Mouse (Mus musculus) adrenal gland, adult 2 months (tissue): ENCODE data around the gene Zfp398. TPM values are rescaled to one million over a fixed set of nuclear protein-coding genes. Genes with fewer than 3 reads are reported as not detected.

Source experiments
- DNase-seq: peaks from one replicate; pipeline ENCODE4 v3.0.0; 2021
- long read RNA-seq: library from polyadenylated mRNA; stranded (forward); transcript quantifications from one replicate; pipeline ENCODE4 v2.0.0, GENCODE M21; 2021
- polyA plus RNA-seq: library from polyadenylated mRNA; depleted of rRNA; stranded (reverse); fragments of >200 nt; gene quantifications from 2 replicates; pipeline ENCODE4 v1.2.3, GENCODE M21; 2012; rRNA removed
- total RNA-seq, 2 experiments: library from RNA; stranded (reverse); gene quantifications; 2 replicates each; pipeline ENCODE4 v1.2.3; 2021

Zfp398 gene
- total RNA-seq, result 10 to 100 TPM; 10.5 to 12.1 TPM
- polyA plus RNA-seq, result 11.7 and 13.4 TPM in 2 replicates
- long read RNA-seq, partial matches to known transcripts, result 0 of 2 reads
- long read RNA-seq, other reads (novel, unspliced or antisense), result 1 of 2 reads

- peak; percentile 97 for DNase-seq
These were observed at the start of gene Zfp398 for GRCm38 (mm10) chr6:47835482-47835983. Zfp398 (plus strand) TSS chr6:47835661.

DNA sequence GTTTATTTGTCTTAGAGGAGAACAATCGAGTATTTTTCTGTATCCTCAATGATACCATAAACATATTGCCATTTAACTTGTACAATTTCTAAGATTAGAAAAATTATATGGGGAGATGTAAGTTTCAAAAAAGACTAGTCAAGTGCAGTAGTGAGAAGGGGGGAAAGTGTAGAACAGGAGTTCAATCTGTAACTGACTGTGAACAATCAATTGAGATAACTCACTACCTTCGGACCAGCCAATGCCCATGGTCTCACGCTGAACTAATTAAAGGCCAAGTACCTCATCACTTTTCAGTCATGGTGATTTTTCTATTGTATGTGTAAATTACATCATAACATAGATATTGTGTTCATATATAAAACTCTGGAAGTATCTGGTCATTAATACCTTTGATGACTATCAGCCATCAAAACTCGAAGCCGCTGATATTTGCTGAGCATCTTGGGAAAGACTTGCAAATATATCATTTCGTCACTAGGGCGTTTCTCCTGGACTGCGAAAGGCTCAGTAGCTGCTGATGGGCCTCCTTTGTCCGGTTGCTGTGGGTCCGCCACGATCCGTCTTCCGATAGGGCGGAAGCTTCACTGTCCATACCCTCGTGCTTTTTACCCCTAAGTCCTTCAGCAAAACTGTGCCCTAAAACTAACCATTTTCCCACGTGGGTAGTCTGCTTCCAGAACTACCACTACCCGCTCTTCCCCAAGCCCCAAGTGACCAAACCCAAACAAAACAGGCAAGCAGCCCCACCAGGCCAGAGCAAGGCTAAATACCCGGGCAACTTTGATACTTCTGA is 47.3 kb upstream of the Zfp398 start:
- DNase-seq, result peak; percentile 88

DNA sequence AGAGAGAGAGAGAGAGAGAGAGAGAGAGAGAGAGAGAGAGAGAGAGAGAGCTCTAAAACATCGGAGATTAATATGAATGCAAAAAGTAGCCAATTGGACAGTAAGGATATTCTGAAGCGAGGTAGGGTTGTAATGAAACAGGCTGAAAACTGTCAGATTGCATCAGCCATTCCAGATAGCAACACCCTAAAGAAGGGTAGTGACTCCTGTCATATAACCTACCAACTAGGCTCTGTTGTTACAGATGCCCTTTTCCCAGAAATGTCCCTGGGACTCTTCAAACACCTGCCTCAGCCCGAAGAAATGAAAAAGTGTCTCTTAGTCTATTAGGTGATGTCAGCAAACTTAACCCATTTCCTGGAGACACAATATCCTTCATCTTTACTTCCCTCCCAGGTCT is 46.6 kb upstream of the Zfp398 start:
- DNase-seq, result no peak

GRCm38 (mm10) chr6:47790745-47791144 is 44.7 kb upstream of the Zfp398 start:
- peak; percentile 74 for DNase-seq

DNA sequence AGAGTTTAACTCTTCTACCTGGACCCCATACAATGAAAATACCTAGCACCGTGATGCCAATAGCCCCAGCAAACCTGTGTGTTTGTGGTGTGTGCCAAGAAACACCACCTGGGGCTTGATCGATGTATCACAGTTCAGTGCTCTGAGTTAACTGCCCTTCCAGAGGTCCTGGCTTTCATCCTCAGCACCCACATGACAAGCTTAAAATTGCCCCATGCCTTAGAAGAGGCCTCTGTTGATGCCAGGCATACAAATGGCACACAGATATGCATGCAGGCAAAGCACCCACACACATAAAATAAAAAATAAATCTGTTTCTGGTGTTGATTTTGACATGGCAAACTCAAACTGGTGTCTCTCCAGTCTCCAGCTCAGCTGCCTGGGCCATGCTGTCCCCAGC is 42.9 kb upstream of the Zfp398 start:
- DNase-seq, result no peak

DNA sequence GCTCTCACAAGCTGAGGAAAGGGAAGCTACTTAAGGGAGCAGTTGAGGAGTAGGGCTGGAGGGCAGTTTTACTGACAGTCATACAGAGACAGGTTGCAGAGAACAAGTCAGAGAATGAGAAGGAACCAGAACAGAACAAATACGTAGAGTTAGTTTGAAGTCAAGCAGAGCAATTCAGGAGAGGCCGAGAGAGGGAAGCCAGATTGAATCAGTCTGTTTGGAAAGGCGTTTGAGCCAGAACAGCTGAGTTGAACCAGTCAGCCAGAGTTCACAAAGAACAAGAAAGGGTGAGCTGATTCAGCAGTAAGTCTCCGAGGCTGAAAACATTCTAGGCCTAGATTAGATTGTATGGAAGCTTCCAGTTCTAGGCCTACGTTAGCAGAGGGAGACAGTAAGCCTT is 42.2 kb upstream of the Zfp398 start:
- no peak for DNase-seq

DNA sequence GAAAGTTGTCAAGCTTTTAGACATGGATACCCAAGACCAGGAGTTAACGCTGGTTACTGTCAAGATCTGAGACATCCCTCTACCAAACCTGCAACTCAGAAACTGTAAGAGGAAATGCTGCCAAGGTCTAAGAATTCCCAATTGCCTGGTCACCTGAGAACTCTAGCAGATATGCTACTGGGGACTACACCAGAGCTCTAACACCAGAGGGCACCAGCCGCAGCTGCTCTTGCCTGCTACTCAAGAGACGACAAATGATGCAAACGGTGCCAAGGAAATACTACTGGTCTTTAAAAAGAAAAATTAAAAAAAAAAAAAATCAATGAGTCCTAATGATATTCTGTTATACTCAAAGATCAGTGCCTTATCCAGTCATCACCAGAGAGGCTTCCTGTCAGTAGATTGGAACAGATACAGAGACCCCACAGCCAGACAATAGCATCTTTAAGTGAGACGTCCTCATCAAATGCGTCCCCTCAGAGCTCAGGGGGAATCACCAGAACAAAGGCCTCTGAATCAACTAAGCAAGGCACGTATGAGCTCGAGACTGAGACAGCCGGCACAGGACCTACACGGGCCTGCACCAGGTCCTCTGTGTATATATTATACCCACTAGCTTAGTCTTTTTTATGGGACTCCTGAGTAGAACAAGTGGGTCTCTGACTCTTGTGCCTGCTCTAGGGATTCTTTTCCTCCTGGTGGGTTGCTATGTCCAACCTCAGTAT is 41.2 kb upstream of the Zfp398 start:
- DNase-seq, result peak; percentile 38

DNA sequence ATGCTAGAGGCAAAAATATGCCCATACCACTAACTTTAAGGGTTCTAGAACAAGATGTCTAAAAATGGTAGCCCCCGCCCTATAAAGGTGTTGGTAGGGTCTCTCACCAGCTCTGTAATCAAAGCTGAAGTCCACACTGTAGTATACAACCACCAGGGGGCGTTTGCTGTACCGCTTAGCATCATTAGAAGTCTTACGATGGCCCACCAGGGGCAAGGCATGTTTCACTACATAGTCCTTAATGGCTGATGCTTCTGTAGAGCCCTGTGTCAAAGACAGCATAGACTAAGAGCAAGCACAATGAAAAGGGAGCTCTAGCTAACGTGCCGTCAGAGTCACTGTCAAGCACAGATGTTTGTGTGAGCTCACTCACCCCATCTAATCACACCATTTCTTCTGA is 36.4 kb upstream of the Zfp398 start:
- DNase-seq, result peak; percentile 47

GRCm38 (mm10) chr6:47805520-47805919 is 29.9 kb upstream of the Zfp398 start:
- DNase-seq, result no peak

DNA sequence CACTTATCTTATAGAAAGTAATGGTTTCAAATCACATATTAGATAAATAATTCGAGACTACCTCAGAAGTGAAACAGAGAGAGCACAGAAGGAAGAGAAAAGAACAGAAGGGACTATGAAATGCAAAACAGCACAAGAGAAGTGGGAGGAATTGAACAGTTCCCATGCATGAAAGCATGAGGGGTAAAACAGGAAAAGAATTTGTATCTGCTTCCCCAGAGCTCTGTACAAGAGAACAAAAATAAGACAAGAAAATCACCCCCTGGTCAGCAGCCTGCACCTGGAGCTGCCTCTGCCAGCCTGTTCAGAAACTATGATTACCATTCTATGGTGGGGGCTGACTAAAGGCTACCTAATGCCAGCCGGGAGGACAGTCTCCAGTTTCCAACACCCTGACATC is 28.0 kb upstream of the Zfp398 start:
- DNase-seq, result no peak

- DNase-seq, result no peak
These were observed 26.9 kb upstream of the Zfp398 start for GRCm38 (mm10) chr6:47808545-47808944.

DNA sequence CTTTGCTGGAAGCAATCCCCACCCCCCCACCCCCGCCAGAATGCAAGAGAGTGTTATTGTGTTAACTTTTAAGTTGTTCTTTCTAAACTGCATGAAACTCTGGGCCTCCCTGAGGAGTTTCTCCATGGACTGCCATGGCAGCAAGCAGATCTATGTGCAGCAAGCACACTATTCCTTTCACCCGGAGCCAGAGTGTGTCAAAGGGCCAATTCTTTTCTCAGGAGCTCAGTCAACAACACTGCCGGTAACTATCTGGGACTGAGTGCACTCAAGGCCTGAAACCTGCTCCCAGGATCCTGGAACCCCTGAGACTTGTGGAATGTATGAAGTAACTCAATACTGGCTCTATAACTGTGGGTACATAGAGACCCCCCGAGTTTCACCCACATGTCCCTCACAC is 26.4 kb upstream of the Zfp398 start:
- no peak for DNase-seq

DNA sequence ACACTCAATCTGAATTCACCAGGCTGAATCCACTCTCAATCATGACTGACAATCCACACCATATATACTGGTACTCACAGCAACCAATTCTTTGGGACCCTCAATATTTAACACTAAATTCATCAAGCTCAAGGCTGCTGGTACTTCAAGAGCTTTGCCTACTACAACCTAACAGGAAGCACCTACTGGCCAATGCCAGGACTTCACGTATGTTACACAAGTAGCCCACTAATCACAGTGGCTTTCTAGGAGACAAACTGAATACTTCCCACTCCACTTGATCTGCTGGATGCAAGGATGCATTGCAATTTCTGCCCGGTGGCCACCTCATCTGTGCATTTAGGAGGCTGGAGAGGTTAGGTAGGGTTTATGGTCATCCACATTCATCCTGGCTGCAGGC is 25.3 kb upstream of the Zfp398 start:
- DNase-seq, result no peak

GRCm38 (mm10) chr6:47811324-47811723 is 24.1 kb upstream of the Zfp398 start:
- no peak for DNase-seq

- no peak for DNase-seq
These were observed 23.1 kb upstream of the Zfp398 start for GRCm38 (mm10) chr6:47812271-47812915.

DNA sequence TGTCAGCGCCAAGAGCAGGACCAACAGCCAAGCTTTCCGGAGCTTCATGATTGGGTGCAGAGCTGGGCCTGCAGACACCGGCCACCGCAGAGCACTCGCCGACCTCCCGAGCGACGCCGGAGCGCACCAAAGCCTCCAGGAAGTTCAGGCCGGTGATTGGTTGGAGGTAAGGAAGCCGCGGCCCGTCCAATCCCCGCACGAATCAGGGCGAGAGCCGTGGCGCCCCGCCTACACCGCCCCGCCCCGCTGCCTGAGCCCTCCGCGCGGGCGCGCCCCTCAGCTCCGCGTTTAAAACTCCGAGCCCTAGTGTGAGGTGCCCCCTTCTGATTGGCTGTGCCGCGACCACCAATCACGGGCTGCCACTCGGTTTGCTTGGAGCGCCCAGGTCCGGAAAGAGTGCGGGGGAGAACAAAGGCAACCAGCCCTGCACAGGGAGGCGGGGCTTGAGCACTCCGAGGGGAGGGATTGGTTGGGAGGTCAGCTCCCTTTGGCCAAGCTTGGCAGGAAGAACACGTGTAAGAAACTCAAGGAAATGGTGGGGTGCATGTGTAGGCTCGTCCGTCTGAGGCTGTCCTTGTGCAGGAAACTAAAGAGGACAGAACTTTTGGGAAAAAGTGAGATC is 22.1 kb upstream of the Zfp398 start, which contains the start of gene Pdia4:
Pdia4 (minus strand) TSS at position 174 of the 622 bp plus-strand sequence.
- DNase-seq, result peak; percentile 99

- no peak for DNase-seq
These were observed 19.3 kb upstream of the Zfp398 start for GRCm38 (mm10) chr6:47816151-47816550.

DNA sequence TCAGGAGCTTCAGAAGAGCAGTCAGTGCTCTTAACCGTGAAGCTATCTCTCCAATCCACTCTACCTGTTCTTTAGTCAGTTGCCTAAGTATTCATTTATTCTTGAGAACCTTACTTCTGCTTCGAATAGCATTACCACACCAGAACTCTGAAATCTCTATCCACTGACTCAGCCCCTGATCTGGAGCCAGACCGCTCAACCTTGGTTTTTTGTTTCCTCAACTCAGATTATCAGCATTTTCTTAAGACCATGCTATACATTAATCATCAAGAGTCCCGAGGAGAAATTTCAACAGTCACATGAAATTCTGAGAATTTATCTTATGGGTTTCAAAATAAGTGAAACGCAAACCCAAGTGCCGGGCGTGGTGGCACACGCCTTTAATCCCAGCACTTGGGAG is 16.7 kb upstream of the Zfp398 start:
- DNase-seq, result peak; percentile 49

- DNase-seq, result no peak
These were observed 15.7 kb upstream of the Zfp398 start for GRCm38 (mm10) chr6:47819626-47820325.

DNA sequence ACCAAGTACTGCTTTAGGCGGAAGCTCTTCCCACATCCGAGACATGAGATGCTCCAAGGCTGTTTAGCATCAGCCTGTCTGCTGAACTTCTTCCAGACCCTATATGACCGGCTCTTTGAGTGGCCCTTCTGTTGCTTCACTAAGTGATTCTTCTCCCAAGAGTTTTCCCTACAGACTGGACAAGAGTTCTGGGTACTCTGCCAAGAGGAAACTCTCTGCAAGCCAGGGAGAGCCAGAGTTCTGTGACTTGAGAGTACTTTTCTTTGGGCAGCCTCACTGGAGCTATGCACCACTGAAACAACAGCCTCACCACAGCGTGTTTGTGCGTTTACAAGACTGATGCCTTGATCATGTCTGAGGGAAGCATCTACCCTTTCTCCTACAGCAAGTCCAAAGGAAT is 14.2 kb upstream of the Zfp398 start:
- no peak for DNase-seq

DNA sequence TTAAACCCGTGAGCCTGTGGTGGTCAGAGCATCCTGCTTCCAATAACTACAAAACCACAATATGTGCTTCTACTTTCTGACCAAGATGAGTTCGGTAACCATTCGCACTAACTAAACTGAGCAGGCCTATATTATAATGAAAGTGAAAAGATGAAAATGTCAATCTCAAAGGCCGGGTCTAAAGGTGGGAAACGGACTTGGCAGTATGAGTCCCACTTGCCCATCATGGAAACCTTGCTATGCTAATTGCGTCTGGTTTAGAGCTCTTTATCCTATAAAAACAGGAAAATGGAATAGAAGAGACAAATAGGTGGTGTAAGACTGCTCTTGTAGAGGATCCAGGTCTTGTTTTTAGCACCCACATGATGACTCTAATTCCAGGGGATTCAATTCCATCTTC is 13.7 kb upstream of the Zfp398 start:
- DNase-seq, result no peak
